Mouse (Mus musculus) hindbrain, embryonic 16.5 days (tissue): ENCODE data around the gene Trpm6. TPM values are rescaled to one million over a fixed set of nuclear protein-coding genes. Genes with fewer than 3 reads are reported as not detected.
A peak's percentile ranks its signal among the peaks of the same experiment; 100 is the strongest.

Experiments used
- ATAC-seq: fragments of 200-750 bp; cut with Nextera tagmentation; 2 replicates; pipeline ENCODE4 v1.8.0; 2017; ENCODE audit warnings: moderate TSS enrichment, moderate library complexity
- H3K27ac ChIP-seq: fragments of 300-500 bp; sonication (generic); 2 replicates; pipeline ENCODE4 v1.5.1; 2014; ENCODE audit warnings: low read depth, mild to moderate bottlenecking, control low read depth, low read length, moderate library complexity
- H3K27me3 ChIP-seq: fragments of 300-500 bp; sonication (generic); replicated peaks from 2 replicates; pipeline ENCODE4 v1.6.1; 2014; ENCODE audit warnings: low read length; ENCODE audit not compliant: control insufficient read depth, insufficient read depth
- H3K36me3 ChIP-seq: fragments of 300-500 bp; sonication (generic); 2 replicates; pipeline ENCODE4 v1.6.1; 2014; ENCODE audit warnings: mild to moderate bottlenecking, low read length, moderate library complexity, mixed read lengths; ENCODE audit not compliant: control insufficient read depth, insufficient read depth
- H3K4me1 ChIP-seq: fragments of 300-500 bp; sonication (generic); 2 replicates; pipeline ENCODE4 v1.6.1; 2014; ENCODE audit warnings: low read depth, low read length; ENCODE audit not compliant: control insufficient read depth, insufficient read depth
- H3K4me2 ChIP-seq: fragments of 300-500 bp; sonication (generic); 2 replicates; pipeline ENCODE4 v1.6.1; 2014; ENCODE audit warnings: mild to moderate bottlenecking, low read length, control low read depth, moderate library complexity
- H3K4me3 ChIP-seq: fragments of 300-500 bp; sonication (generic); 2 replicates; pipeline ENCODE4 v1.5.1; 2014; ENCODE audit warnings: mild to moderate bottlenecking, low read length, control low read depth, moderate library complexity
- H3K9ac ChIP-seq: fragments of 300-500 bp; sonication (generic); 2 replicates; pipeline ENCODE4 v1.6.1; 2014; ENCODE audit warnings: low read depth, mild to moderate bottlenecking, control low read depth, low read length, moderate library complexity
- H3K9me3 ChIP-seq: fragments of 300-500 bp; sonication (generic); 2 replicates; pipeline ENCODE4 v1.6.1; 2014; ENCODE audit warnings: mild to moderate bottlenecking, low read length, moderate library complexity; ENCODE audit not compliant: control insufficient read depth
- WGBS: fragments of 180-500 bp; shearing (Covaris S2); extraction: QIAGEN DNeasy Blood & Tissue Kit; methylation state at CpG from one replicate; pipeline ENCODE4 v1.1.7; 2014; 5-methylcytosine and 5-hydroxymethylcytosine counted together
- polyA plus RNA-seq: library from polyadenylated mRNA; unstranded; fragments of >200 nt; fragmentation: Nextera tagmentation; extraction: Ambion mirVana; gene quantifications from 2 replicates; pipeline ENCODE4 v1.2.1, GENCODE M21; 2015

Trpm6 gene
- polyA plus RNA-seq, 1 experiment from 2014 or later: 0.43 TPM

DNA sequence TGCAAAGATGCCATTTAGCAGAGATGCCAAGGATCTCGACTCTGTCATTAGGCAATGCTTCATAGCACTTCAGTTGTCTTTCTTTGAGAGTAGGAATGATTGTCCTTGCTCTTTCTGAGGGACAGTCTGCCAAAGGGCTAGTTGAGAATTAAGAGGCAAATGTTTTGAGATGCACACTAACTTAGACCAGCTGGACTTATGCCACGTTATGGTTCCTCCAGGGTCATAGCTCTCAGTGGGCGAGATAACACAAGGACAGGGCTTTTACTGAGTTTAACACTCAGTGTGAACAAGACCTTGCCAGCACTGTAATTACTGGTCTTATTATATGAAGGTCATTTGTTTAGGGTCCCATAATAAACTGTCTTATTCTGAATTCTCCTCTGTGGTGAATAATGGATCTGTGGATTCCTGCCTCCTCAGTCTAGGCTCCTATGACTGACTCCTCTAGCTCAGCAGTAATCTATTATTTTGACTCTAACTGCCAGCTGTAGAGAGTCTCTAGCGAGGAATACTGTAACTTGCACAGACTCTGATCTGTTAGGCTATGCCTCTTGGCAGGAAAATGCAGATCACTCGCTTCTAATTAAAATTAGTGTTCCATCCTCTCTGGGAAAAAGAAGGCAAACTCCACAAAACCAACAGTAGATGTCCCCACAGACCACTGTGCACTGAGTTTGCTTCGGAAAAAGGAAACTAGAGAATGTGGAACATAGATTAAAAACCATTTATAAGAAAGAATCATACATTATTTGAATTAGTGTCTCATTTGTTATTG lies 123.2 kb downstream of the Trpm6 start:
- H3K27ac ChIP-seq: no peak overlapping the region
- H3K27me3 ChIP-seq: no peaks in the 10 kb centered on the region
- peak; percentile 86 for ATAC-seq

DNA sequence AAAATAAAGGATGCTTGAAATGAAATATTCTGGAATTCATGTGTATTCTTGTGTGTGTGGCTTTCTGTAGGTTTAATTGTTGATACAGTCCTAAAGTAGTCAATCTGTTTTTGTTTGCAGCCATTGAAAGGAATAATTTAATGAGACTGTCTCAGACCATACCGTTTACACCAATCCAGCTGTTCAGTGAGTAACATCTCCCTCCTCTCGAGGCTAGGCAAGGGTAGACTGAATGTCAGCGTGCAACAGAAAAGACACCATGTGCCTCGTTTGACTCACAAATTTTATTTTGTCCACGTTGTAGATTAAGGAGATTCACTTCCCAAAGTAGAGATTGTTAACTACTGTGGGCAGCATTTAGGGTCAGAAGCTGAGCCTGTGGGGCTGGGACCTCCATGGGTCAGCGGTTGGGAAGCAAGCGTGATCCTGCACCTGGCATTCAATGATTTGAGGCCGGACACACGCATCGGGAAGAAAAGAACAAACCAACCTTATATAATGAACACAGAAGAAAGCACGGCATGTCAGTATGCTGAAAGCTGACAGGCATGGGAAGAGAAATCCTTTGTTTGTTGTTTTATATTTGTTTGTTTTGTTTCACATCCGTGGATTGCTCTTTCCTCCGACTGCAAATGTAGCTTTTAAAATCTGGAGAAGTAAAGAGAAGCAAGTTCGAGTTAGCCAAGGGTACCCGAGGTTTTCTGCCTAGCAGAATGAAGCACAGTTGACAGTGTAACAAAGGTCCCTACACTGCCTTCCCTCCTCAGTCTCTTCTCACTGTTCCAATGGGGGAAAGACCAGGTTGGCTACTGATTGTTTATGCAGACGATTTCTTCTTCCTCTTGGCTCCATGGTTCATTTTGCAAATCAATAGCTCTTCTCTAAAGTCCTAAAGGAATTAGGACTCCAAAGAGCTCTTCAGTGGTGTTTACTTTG lies 124.2 kb downstream of the Trpm6 start:
- 13% methylated on average over 16 of the region's 16 CpGs for WGBS
- Histone ChIP-seq H3K9ac (peak overlapping the region; percentile 4), H3K27ac (peak overlapping the region; percentile 49; the same call in 1 of the 2 replicates)

More for the DNA sequence above, 123.2 kb downstream of the Trpm6 start:
- Histone ChIP-seq H3K9me3 (no peaks in the 10 kb centered on the region), H3K4me1 (peaks cover 6% of the 10 kb centered on the region), H3K4me3 (no peak overlapping the region), H3K36me3 (no peaks in the 10 kb centered on the region), H3K4me2 (no peak overlapping the region; the same call in 1 of the 2 replicates), H3K9ac (no peak overlapping the region)
- 24% methylated on average over 6 of the region's 6 CpGs for WGBS

DNA sequence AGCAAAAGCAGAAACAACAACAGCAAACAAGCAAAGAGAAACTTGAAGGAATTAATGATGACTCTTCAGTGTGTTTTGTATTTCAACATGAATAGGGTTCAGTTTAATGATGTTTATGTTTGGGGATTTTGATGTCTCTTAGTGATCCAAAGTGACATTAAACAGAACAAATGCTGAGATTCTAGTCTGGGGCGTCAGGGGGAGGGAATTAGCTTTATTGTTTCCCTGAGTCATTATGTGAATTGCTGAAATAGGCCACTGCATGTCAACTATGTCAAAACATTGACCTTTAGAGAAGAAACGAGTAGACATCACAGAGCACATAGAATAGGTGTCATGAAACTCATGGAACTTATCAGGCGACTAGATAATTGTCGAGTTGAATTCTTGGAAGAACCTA lies 129.5 kb downstream of the Trpm6 start:
- no peak for ATAC-seq
- Histone ChIP-seq H3K4me3 (no peak overlapping the region), H3K27ac (no peak overlapping the region), H3K4me2 (no peak overlapping the region), H3K27me3 (no peaks in the 10 kb centered on the region), H3K4me1 (no peaks in the 10 kb centered on the region), H3K36me3 (no peaks in the 10 kb centered on the region), H3K9me3 (no peaks in the 10 kb centered on the region), H3K9ac (no peak overlapping the region)
- 80% methylated on average over 4 of the region's 4 CpGs for WGBS

More for the DNA sequence above, 124.2 kb downstream of the Trpm6 start:
- ATAC-seq: peak; percentile 59
- H3K4me3 ChIP-seq: no peak overlapping the region
- H3K4me1 ChIP-seq: peaks cover 6% of the 10 kb centered on the region
- peak overlapping the region; percentile 40 for H3K4me2 ChIP-seq
- H3K36me3 ChIP-seq: no peaks in the 10 kb centered on the region
- H3K9me3 ChIP-seq: no peaks in the 10 kb centered on the region
- H3K27me3 ChIP-seq: no peaks in the 10 kb centered on the region

DNA sequence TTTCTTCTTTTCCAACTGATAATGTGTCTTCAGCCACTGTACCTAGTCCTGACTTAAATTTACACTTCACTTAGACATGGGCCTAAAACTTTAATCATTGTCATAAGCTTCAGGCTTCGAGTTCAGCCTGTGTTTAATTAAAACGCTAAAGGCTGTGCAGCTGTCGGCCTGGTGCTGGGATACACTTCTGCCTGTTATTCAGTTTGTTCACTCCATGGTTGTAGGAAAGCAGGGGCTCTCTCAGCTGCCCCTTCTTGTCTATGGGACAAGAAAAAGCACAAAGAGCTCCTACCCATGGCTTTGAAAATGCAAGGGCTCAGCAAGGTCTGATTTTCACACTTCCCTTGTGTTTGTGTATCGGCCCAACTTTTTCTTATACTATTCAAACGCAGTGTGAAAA lies 131.4 kb downstream of the Trpm6 start:
- H3K9ac ChIP-seq: no peak overlapping the region
- no peak overlapping the region for H3K4me2 ChIP-seq
- no peak overlapping the region for H3K4me3 ChIP-seq
- 28% methylated on average over 5 of the region's 5 CpGs for WGBS
- H3K36me3 ChIP-seq: no peaks in the 10 kb centered on the region
- no peaks in the 10 kb centered on the region for H3K4me1 ChIP-seq
- no peak for ATAC-seq
- H3K9me3 ChIP-seq: no peaks in the 10 kb centered on the region
- H3K27me3 ChIP-seq: no peaks in the 10 kb centered on the region
- no peak overlapping the region for H3K27ac ChIP-seq

DNA sequence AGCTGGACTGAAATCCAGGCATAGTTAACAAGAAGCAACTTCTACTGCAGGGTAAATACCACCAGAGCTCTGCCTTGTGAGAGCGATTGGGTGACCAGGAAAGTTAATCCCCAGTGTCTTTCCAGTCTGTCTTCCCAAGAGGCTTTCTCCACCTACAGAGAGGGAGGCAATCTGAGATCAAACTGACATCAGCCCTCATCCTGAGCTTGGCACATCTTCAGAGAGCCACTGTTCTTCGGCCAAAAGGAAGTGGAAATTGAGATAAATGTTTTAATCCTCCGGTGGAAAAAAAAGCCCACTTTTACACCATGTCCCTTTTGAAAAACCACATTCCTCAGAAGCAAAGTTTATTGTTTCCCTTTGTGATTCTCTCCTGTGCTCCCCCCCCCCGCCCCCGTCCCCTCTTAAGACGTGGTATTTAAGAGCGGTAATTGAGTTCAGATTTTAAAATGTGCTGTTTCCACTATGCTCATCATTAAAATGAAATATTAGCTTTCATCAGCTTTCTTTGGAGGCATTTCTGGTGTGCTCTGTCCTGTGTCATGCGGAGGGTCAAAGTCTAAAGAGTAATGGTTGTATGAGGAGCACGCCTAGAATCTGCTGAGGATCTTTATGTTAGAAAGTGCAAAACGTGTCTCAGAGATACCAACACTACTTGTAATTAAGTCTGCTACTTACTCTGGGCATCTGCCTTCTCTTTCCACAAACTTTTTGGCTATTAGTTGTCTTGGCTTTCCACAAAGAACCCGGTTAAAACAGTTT lies 138.0 kb downstream of the Trpm6 start:
- no peak overlapping the region for H3K4me2 ChIP-seq
- no peak for ATAC-seq
- WGBS: 32% methylated on average over 11 of the region's 11 CpGs
- no peaks in the 10 kb centered on the region for H3K36me3 ChIP-seq
- H3K9ac ChIP-seq: no peak overlapping the region
- no peak overlapping the region for H3K4me3 ChIP-seq
- peak overlapping the region; percentile 60; the same call in 1 of the 2 replicates for H3K27ac ChIP-seq
- H3K9me3 ChIP-seq: no peaks in the 10 kb centered on the region
- no peaks in the 10 kb centered on the region for H3K27me3 ChIP-seq
- peaks cover 6% of the 10 kb centered on the region for H3K4me1 ChIP-seq

DNA sequence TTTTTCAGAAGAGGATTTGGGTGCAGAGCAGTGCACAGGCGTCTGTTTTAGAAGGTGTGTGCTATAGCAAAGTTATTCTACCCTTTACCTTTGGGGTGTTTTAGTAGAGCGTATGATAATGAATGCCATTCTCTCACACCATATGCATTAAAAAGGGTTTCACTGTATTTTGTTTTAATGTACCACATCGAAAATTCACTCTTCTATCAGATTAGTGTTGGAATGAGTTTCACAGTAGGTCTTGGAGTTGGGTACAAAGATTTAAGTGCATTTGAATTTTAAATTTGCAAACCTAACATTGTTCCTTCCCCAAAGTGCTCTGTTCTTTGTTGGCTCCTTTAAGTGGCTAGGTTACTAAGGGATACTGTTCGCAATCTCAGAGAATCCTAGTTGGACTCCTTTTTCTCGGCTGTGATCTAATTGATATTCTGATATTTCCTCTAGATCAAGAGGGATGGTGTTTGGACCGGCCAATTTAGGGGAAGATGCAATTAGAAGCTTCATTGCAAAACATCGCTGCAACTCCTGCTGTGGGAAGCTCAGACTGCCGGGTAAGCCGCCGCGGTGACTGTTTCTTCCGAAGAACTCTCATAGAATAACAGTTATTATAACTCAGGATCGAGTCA lies 138.8 kb downstream of the Trpm6 start:
- ATAC-seq: peak; percentile 82
- 8% methylated on average over 13 of the region's 13 CpGs for WGBS
- no peaks in the 10 kb centered on the region for H3K27me3 ChIP-seq
- H3K36me3 ChIP-seq: no peaks in the 10 kb centered on the region
- H3K4me3 ChIP-seq: peak overlapping the region; percentile 35
- H3K27ac ChIP-seq: peak overlapping the region; percentile 60
- peak overlapping the region; percentile 57 for H3K9ac ChIP-seq
- H3K4me2 ChIP-seq: peak overlapping the region; percentile 64
- H3K4me1 ChIP-seq: peaks cover 6% of the 10 kb centered on the region
- H3K9me3 ChIP-seq: no peaks in the 10 kb centered on the region

DNA sequence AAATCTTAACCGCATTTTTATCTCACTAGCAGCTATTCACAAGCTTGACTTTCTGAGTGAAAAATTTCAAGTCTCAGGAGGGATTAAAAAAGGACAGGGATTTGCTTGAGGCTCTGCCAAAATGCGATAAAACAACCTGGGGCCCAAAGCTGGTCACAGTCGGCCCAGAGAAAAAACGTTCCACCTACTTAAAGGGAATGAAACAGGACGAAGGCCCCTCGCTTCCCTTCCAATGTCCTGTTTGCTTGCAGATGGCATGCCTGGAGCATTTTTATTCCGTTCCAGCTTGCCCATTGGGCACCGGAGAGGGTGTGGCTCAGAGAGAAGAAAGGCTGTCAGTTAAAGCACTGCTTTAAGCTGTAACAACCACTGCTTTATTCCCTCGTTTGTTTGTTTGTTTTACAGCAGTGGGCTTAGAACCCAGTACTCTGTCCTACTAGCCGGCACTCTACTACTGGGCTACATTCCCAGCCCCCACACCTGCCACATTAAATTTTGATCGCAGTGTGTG lies 139.4 kb downstream of the Trpm6 start:
- WGBS: 2% methylated on average over 11 of the region's 11 CpGs

DNA sequence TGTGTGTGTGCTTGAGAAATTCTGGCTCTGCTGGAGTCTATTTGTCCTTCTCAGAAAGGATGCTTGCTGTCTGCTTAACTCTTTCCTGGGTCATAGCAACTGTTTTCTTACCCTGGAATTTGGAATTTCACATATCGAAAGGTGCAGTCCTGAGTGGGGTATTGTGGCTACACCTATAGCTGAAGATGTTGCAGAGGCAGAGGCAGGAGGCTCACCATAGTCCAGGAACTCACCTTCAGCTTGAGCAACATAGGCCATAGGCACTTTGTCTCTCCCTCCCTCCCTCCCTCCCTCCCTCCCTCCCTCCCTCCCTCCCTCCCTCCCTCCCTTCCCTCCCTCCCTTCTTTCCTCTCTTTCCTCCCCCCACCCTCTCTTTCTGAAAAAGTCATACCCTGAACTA lies 139.8 kb downstream of the Trpm6 start:
- peak overlapping the region; percentile 64 for H3K4me2 ChIP-seq
- H3K27ac ChIP-seq: peak overlapping the region; percentile 60
- peak overlapping the region; percentile 35 for H3K4me3 ChIP-seq
- no peaks in the 10 kb centered on the region for H3K27me3 ChIP-seq
- 60% methylated on average over 1 of the region's 1 CpGs for WGBS
- peak; percentile 37; the same call in 1 of the 2 replicates for ATAC-seq
- H3K36me3 ChIP-seq: no peaks in the 10 kb centered on the region
- H3K9ac ChIP-seq: peak overlapping the region; percentile 57; the same call in 1 of the 2 replicates
- no peaks in the 10 kb centered on the region for H3K9me3 ChIP-seq
- peaks cover 6% of the 10 kb centered on the region for H3K4me1 ChIP-seq

More for the DNA sequence above, 139.4 kb downstream of the Trpm6 start:
- Histone ChIP-seq H3K4me1 (peaks cover 6% of the 10 kb centered on the region), H3K4me2 (peak overlapping the region; percentile 64), H3K27me3 (no peaks in the 10 kb centered on the region), H3K27ac (peak overlapping the region; percentile 60), H3K4me3 (peak overlapping the region; percentile 35), H3K9ac (peak overlapping the region; percentile 57), H3K36me3 (no peaks in the 10 kb centered on the region), H3K9me3 (no peaks in the 10 kb centered on the region)
- peak; percentile 86 for ATAC-seq
